Mouse (Mus musculus): Measurements from ENCODE around the gene Nudt10. TPM values are rescaled to one million over a fixed set of nuclear protein-coding genes. Genes with fewer than 3 reads are reported as not detected.
"Not testable (repeated sequence)": the region's sequence is repeated elsewhere in the genome, so short reads cannot be mapped to it uniquely, and the experiment has no call there.

Nudt10 gene
- 7.3 and 8.1 TPM in 2 replicates for total RNA-seq (2021)
- long read RNA-seq, experiment 1, transcript Nudt10-201 (2 exons, 1,775 nt) = major isoform, 12 of 12 reads
- long read RNA-seq, experiment 1, partial matches to known transcripts = 0 of 12 reads
- long read RNA-seq, experiment 1, other reads (novel, unspliced or antisense) = 0 of 12 reads
- long read RNA-seq, experiment 2, transcript Nudt10-201 (2 exons, 1,775 nt) = major isoform, 8 of 9 reads
- long read RNA-seq, experiment 2, partial matches to known transcripts = 0 of 9 reads
- long read RNA-seq, experiment 2, other reads (novel, unspliced or antisense) = 1 of 9 reads

DNA sequence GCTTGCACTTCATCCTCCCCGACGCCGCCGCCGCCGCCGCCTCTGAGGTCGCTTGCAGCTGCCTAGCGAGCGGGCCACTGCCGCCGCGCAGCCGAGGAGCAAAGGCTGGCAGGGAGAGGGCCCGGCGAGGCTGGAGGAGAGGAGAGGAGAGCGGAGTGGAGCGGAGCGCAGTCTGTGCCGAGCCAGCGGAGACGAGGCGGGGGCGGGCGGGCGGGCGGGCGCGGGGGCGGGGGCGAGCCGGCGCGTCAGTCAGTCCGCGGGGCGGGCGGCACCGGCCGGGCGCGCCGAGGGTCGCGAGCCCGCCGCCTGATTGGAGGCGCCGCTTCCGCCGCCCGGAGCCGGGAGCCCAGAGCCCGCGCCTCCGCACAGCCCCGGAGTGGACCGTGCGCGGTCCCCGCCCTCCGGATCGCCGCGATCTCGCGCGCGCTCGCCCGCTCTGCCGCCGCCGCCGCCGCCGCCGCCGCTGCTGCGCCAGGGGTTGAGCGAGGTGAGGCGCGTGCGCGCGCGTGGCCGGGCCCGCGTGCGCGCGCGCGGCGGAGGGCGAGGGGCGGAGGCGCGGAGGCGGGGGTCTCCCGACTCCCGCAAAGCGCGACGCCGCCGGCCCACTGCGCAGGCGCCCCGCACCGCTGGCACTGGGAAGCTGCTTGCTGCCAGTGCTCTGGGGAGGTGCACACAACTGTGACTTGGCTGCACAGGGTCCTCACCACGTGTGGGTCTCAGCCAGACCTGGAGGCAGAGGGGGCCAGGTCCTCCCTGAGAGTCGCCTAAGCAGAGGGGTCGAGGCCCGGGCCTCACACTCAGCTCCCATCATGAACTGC, at the start of gene Nudt10:
Gene Nudt10 (minus strand): TSS at position 193 of the 818 bp plus-strand sequence.
- DNase-seq = not testable (repeated sequence)

DNA sequence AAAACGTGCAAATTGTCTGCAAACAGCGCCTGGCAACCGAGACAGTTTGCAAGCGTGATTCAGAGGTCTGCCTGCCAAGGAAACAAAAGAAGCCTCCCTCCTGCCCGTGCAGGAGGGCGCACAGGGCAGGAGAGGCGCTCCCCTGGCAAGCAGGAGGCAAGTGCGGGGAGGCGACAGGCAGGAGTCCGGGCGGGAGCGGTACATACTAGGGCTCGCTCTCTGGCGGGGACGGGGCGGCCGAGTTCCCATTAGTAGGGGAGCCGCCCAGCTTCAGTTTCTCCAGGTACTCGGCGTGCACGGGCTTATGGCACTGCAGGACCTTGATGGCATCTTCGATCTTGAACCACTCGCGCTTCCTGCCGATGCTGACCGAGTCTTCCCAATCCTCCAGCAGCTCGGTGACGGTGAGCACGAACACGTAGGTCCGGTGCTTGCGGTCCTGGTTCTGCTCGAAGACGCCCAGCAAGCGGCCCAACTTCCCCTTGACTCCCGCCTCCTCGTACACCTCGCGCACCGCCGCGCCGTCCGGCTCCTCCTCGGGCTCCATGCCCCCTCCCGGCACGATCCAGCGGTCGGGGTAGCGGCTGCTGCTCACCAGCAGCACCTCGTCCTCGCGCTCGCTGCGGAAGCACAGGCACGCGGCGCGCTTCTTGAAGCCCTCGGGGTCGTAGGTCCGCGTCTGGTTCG, 536 bp downstream of the Nudt10 start:
- not testable (repeated sequence) for DNase-seq

DNA sequence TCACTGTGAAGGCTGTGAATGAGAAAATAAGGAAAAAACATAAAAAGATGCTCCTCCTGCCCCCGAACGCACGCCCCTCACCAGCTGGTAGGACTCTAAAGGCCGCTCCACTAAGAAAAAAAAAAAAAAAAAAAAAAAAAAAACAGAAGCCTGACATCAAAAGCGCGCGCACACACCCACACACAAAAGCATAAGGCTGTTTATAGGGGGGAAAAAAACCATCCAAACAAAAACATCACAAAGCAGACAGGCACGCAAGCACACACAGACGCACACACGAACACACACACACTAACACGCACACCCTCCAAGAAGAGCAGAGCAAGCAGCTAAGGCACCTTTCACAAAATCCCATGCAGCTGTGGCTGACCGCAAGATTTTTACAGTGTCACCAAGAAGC, 1.1 kb downstream of the Nudt10 start:
- no peak for DNase-seq

Other genes starting within 250 kb of the Nudt10 start
- 12.4 and 16.6 TPM in 2 replicates for gene Nudt11, start 125.6 kb downstream of the Nudt10 start, total RNA-seq (2021)
- gene AU022751, start 89.6 kb downstream of the Nudt10 start, total RNA-seq (2021) = 0.19 TPM in 1 of 2 replicates, not detected in the other
- 0.15 TPM in 1 of 2 replicates, not detected in the other for gene Bmp15, start 147.7 kb upstream of the Nudt10 start, total RNA-seq (2021)
- gene Shroom4, start 226.8 kb upstream of the Nudt10 start, total RNA-seq (2021) = 20.2 and 20.6 TPM in 2 replicates

All from adrenal gland, postnatal 14 days (tissue).